24 mouse cellular contexts compared by ENCODE assay signal in the genomic region with DNA sequence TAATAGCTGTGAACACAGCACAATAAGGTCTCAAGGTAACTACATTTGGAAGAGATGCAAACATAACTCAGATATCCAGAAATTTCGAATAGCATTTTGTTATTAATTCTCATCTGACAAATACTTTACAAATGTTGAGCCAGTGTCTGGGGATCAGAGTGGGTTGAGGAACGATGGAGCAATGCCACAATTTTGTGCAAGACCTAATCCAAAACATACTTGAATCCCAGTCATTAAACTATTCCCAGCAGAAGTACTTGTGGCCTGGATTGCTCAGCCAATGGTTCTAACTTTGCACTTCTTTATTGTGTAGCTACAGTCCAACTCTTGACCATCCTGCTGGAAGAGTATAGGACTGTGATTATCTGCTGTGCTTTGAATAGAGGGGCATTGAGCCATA. TPM values are rescaled to one million over a fixed set of nuclear protein-coding genes. Genes with fewer than 3 reads are reported as not detected.
DNase-seq lines count a peak whose midpoint lies in the region; ATAC-seq and TF ChIP-seq lines count a peak whose summit lies in the region.
"Had no signal": no experiment of that assay in that cellular context is flagged by ENCODE, and none has a peak within 500 bp of the region (broad histone marks: within the 10 kb centered on the region; RNA-seq: fewer than 3 reads in every experiment).

No protein-coding gene starts in this region.

- no peak for TF ChIP-seq CTCF in lung, postnatal 0 days (IDR thresholded peaks at IDR 0.05)

- no peak for ATAC-seq in lung, postnatal 0 days
- no peak for ATAC-seq in kidney, embryonic 15.5 days (replicated peaks; ENCODE audit: low FRiP score)
- ATAC-seq: activated CD4-positive, CD25-positive, alpha-beta regulatory T cell, adult 4 months; forebrain, embryonic 13.5 days; forebrain, embryonic 15.5 days; forebrain, postnatal 0 days; Patski had no signal

- 51% methylated on average over 2 of the region's 2 CpGs for WGBS in lung, postnatal 0 days
- WGBS in kidney, embryonic 15.5 days = 88% methylated on average over 2 of the region's 2 CpGs

- no peak overlapping the region for H3K27ac ChIP-seq in lung, postnatal 0 days (ENCODE audit: low read length)
- H3K27ac ChIP-seq in kidney, embryonic 15.5 days = no peak overlapping the region
- H3K27ac ChIP-seq: embryonic facial prominence, embryonic 13.5 days; embryonic facial prominence, embryonic 15.5 days; forebrain, embryonic 13.5 days; forebrain, embryonic 15.5 days had no signal

- no peak for TF ChIP-seq EP300 in lung, postnatal 0 days (IDR thresholded peaks at IDR 0.05)

- H3K9ac ChIP-seq in lung, postnatal 0 days (replicated peaks; ENCODE audit: low read depth) = no peak overlapping the region
- no peak overlapping the region for H3K9ac ChIP-seq in kidney, embryonic 15.5 days
- H3K9ac ChIP-seq: embryonic facial prominence, embryonic 13.5 days; embryonic facial prominence, embryonic 15.5 days; forebrain, embryonic 13.5 days; forebrain, embryonic 15.5 days; forebrain, postnatal 0 days had no signal

- no peaks in the 10 kb centered on the region for H3K9me3 ChIP-seq in lung, postnatal 0 days (ENCODE audit: low read length)
- H3K9me3 ChIP-seq in kidney, embryonic 15.5 days (replicated peaks) = no peaks in the 10 kb centered on the region
- H3K9me3 ChIP-seq: embryonic facial prominence, embryonic 13.5 days; embryonic facial prominence, embryonic 15.5 days; forebrain, embryonic 13.5 days; forebrain, embryonic 15.5 days had no signal

- no peak overlapping the region for H3K4me2 ChIP-seq in lung, postnatal 0 days (replicated peaks; ENCODE audit: low read depth, low read length)
- no peak overlapping the region for H3K4me2 ChIP-seq in kidney, embryonic 15.5 days
- H3K4me2 ChIP-seq: embryonic facial prominence, embryonic 13.5 days; embryonic facial prominence, embryonic 15.5 days; forebrain, embryonic 13.5 days; forebrain, embryonic 15.5 days had no signal

- DNase-seq in lung, postnatal 0 days (ENCODE audit: low spot score) = peak; percentile 27
- no peak for DNase-seq in lung, adult 18-20 months
- DNase-seq in adipocyte (ENCODE audit: low spot score) = peak; percentile 41
- peak; percentile 10 for DNase-seq in skeletal muscle tissue, adult 2 months (ENCODE audit: low read depth, low spot score)
- DNase-seq in spleen, adult 12 weeks (ENCODE audit: low spot score) = no peak
- DNase-seq: adrenal gland, adult 2 months; adrenal gland, postnatal 10 days; adrenal gland, postnatal 25 days; cerebellum, adult 11 months; cerebellum, adult 18-20 months; cerebellum, adult 8-10 months; cerebellum, adult 9-11 months; cerebellum, postnatal 14 days; cerebellum, postnatal 36 days; embryo, embryonic 11 days; forebrain, postnatal 0 days had no signal

- H3K4me1 ChIP-seq in lung, postnatal 0 days (ENCODE audit: insufficient read depth, low read depth, low read length) = no peaks in the 10 kb centered on the region
- H3K4me1 ChIP-seq in kidney, embryonic 15.5 days = 0 out of 2 replicates have a peak, but pooled peaks cover 4% of the 10 kb centered on the region
- H3K4me1 ChIP-seq: embryonic facial prominence, embryonic 13.5 days; embryonic facial prominence, embryonic 15.5 days had no signal

- no peaks in the 10 kb centered on the region for H3K36me3 ChIP-seq in lung, postnatal 0 days (ENCODE audit: insufficient read depth, low read length)
- H3K36me3 ChIP-seq in kidney, embryonic 15.5 days = no peaks in the 10 kb centered on the region
- H3K36me3 ChIP-seq: embryonic facial prominence, embryonic 13.5 days; embryonic facial prominence, embryonic 15.5 days; forebrain, embryonic 15.5 days had no signal

- no peak overlapping the region for H3K4me3 ChIP-seq in lung, postnatal 0 days (ENCODE audit: low read depth, low read length)
- H3K4me3 ChIP-seq in kidney, embryonic 15.5 days (replicated peaks) = no peak overlapping the region
- H3K4me3 ChIP-seq: embryonic facial prominence, embryonic 13.5 days; embryonic facial prominence, embryonic 15.5 days; erythroblast, embryonic 14.5 days; forebrain, embryonic 13.5 days; forebrain, embryonic 15.5 days had no signal

- no peaks in the 10 kb centered on the region for H3K27me3 ChIP-seq in lung, postnatal 0 days (replicated peaks; ENCODE audit: insufficient read depth, low read length)
- H3K27me3 ChIP-seq in kidney, embryonic 15.5 days = no peaks in the 10 kb centered on the region
- H3K27me3 ChIP-seq: embryonic facial prominence, embryonic 13.5 days; embryonic facial prominence, embryonic 15.5 days; forebrain, embryonic 13.5 days; forebrain, embryonic 15.5 days had no signal

RNA-seq across cellular contexts. Expression of a gene that starts 50.1 kb away (rescaled TPM):
- polyA plus RNA-seq in lung, postnatal 0 days (2015; fragmentation: Nextera tagmentation; extraction: Ambion mirVana) = 14.5 and 15.1 TPM in 2 replicates
- 4.7 and 4.9 TPM in 2 replicates for polyA plus RNA-seq in kidney, embryonic 15.5 days (2015; fragmentation: Nextera tagmentation; extraction: Ambion mirVana)
- polyA plus RNA-seq: activated CD4-positive, CD25-positive, alpha-beta regulatory T cell, adult 4 months; erythroblast, embryonic 14.5 days; Patski had no signal

Comparison
In these comparisons a context has a peak if more than half of its experiments do, and no peak if none do; other contexts are left out.
1. DNase-seq: peak in lung, postnatal 0 days (single experiment), adipocyte (single experiment) and skeletal muscle tissue, adult 2 months (single experiment); none in lung, adult 18-20 months (0 of 2) and spleen, adult 12 weeks (single experiment).